Mouse (Mus musculus) G1E (cell line): ENCODE measurements at regions not wholly inside any gene's neighbourhood (a gene's known extent, or its start where the extent isn't known, plus 50 kb on each side); places are given as distances from the start of the nearest gene placed in this dataset.

ENCODE experiments used
- CTCF ChIP-seq: IDR thresholded peaks from 2 replicates; pipeline ENCODE4 v1.5.1; 2012; ENCODE audit warnings: low read depth, low read length, inconsistent platforms, mixed read lengths
- GATA1 ChIP-seq: IDR thresholded peaks from 2 replicates; pipeline ENCODE4 v1.6.1; 2012; ENCODE audit warnings: borderline replicate concordance, low read length, inconsistent platforms, mixed read lengths
- GATA2 ChIP-seq: IDR thresholded peaks from 2 replicates; pipeline ENCODE4 v1.6.1; 2012; ENCODE audit warnings: low read depth, low read length, inconsistent platforms, borderline replicate concordance
- POLR2AphosphoS5 ChIP-seq: IDR thresholded peaks from 2 replicates; pipeline ENCODE4 v1.6.1; 2012; ENCODE audit warnings: low read depth, low read length, inconsistent platforms; ENCODE audit not compliant: insufficient replicate concordance
- TAL1 ChIP-seq: conservative IDR thresholded peaks from 2 replicates; pipeline ENCODE4 v1.6.1; 2012; ENCODE audit warnings: low read depth, low read length, inconsistent platforms, mixed read lengths

DNA sequence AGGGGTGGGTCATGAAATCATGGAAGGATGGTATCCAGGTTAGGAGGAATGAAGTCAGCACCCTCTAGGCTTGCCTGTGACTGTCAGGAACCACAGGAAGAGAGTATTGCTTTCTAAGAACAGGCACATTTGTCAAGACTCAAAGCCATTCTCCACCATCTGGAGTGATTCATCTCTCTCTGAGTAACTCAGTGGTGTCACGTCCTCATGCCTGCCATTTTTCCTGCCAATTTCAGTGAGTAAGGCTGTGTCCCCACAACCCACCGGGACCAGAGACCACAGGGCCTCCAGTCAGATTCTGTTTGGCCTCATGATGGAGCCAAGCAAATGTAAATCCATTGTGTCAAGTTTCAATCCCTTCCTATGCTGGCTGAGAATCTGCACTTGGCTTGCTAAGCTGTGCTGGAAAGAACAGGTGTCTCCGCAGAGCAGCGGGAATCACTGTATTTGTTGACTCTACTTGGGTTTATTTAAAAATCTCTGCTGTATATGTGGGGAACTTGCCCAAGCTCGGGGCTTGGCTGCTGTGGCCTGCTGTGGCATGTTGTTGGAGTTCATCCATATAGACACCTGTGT, 230.0 kb upstream of the Mki67 start:
- TF ChIP-seq CTCF (no peak), GATA1 (no peak), TAL1 (no peak), GATA2 (no peak), POLR2AphosphoS5 (no peak)
